Mouse (Mus musculus): ENCODE data around the gene Trip12.

Gene Trip12

DNA sequence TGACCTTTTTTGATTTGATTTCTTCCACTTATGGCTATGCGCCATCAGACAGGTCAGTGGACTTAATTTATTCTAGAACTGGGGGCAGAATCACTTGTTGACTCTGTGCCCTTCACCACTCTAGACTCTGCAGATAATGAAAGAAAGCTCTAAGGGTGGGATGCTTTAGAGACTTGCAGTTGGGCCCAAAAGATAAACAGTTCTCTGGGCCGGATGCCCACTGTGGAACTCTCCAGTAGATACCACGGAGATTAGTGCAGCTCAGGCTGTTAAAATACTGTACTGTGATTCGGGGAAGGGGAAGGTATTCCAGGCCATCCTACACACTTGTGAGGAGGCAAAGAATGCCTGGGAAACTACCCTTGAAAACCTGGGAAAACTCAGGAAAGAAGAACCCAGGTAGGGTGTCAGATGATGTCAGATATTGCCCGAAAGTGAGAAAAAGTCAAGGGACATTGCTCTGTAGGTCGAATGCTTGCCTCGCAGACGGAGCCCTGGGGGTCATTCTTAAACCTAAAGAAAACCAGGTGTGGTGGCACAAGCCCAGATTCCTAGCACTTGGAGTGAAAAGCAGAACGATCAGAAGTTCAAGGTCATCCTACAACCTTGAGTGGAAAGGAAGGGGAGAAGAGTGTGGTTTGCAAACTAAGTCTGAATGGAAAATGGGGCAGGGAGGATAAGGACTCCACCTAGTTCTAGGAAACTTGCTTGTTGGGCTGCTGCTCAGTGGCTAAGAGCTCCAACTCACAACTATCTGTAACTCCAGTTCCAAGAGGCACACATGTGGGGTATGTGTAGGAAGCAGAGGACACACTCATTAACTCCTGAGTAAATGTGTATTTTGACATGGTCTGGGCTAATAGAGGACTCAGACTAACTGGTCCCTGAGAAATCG, 20.3 kb upstream of the Trip12 start:
- DNase-seq (ENCODE audit: extremely low spot score) = no peak

DNA sequence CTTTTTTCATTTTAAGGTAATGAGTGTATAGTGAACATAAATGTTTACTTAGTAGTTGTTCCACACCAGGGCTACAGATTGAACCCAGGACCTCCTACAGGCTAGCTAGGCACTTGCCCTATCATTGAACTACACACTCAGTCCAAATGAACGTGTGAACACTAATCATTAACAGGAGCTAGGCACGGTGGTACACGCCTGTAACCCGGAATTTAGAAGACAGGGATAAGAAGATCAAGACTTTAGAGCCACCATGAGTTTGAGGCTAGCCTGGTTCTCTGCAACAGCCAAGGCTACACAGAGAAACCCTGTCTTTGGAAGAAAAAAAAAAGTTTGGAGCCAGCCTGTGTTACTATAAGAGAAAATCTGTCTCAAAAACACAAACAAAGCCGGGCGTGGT, 19.3 kb upstream of the Trip12 start:
- DNase-seq (ENCODE audit: extremely low spot score) = no peak

- DNase-seq (ENCODE audit: extremely low spot score) = no peak
These were observed 15.4 kb upstream of the Trip12 start for GRCm38 (mm10) chr1:84855756-84856155.

GRCm38 (mm10) chr1:84854966-84855365, 14.7 kb upstream of the Trip12 start:
- no peak for DNase-seq (ENCODE audit: extremely low spot score)

DNA sequence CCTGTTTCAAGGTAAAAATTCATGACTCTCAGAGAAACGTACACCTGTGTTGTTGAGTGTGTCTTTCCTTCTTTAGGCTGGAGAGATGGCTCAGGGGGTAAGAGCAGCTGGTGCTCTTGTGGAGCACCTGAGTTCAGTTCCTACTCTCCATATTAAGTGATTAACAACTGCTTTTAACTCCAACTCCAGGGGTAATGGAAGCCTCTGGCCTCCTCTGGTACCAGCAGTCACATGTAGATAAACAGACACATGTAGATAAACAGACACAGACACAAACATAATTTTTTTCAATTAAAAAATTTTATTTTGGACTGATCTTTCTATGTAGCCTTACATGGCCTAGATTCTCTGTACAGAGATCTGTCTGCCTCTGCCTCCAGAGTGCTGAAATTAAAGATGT, 13.4 kb upstream of the Trip12 start:
- DNase-seq (ENCODE audit: extremely low spot score) = no peak

- DNase-seq (ENCODE audit: extremely low spot score) = peak; percentile 53
These were observed 11.4 kb upstream of the Trip12 start for GRCm38 (mm10) chr1:84851512-84852235.

- DNase-seq (ENCODE audit: extremely low spot score) = no peak
These were observed 10.2 kb upstream of the Trip12 start for GRCm38 (mm10) chr1:84850471-84850870.

- no peak for DNase-seq (ENCODE audit: extremely low spot score)
These were observed 9.5 kb upstream of the Trip12 start for GRCm38 (mm10) chr1:84849804-84850203.

DNA sequence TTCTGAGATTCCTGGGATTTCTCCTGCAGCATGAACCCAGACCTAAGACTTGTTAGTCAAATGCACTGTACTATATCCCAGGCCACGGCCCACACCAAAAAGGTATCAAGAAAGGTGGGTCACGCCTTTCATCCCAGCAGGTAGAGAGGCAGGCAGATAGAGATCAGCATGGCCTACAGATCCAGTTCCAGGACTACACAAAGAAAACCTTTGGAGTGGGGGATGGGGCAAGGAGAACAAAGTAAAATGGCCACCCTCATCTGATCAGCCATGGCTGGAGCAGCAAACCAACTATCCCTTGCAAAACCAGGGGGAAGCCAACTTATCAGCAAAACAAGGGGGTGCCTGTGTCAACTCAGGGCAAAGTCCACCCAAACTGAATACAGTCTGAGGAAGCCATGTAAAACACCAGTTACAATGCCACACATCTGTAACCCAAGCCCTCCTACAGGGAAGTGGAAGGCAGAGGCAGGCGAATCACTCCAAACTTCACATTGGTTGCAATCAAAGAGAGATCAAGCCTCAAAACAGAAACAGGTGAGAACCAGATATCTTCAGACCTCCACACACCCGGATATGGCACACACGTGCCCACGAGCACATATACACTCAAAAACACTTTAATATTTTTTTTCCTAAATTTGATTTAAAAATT, 8.6 kb upstream of the Trip12 start:
- DNase-seq (ENCODE audit: extremely low spot score) = no peak

DNA sequence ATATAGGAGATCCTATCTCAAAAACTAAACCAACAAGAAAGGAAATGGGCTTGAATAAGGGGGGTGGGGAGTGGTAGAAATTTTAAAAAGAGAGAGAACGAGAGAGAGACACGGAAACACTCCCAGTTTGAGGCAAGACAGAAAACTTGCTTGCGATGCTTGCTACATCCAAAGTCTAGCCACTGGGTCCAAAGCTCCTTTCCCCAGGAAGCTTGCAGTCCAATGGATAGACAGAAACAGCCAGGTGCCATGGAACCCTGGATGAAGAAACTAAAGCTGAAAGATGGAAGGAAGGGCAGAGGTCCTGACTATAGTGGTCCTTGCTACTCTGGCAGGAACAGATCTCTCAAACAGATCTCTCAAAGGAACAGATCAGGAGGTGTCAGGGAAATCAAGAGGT, 8.0 kb upstream of the Trip12 start:
- DNase-seq (ENCODE audit: extremely low spot score) = no peak

DNA sequence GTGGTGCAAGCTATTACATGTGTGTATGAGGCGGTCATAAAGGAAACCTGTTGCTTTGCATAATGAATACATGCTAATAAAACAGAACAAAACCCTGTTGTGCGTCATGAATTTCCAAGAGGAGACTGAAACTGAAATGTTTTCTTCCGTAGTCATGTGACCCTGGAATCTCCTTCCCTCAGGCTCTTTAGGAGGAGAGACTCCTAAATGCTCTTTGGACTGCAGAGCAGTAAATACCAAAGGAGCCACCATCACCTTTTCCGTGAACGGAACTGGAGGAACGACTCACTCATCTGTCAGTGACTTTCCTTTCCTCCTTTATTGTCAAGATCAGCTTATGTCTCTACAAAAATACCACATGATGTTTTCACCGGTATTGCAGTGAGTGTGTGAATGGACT, 7.4 kb upstream of the Trip12 start:
- no peak for DNase-seq (ENCODE audit: extremely low spot score)

DNA sequence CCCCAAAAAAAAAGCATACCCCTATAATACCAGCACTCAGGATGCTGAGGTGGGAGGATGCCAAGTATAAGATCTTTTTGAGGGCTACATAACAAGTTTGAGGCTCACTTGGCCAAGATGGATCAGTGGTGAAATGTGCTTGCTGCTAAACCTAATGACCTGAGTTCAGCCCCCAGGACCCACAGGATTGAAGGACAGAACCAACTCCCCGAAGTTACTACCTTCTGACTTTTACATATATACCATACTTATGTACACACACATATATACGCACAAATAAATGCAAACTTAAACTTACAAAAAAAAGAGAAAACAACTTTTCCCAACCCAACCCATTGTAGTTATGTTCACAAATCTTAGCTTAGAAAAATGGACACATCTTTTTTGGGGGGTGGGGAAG, 3.0 kb upstream of the Trip12 start:
- no peak for DNase-seq (ENCODE audit: extremely low spot score)

DNA sequence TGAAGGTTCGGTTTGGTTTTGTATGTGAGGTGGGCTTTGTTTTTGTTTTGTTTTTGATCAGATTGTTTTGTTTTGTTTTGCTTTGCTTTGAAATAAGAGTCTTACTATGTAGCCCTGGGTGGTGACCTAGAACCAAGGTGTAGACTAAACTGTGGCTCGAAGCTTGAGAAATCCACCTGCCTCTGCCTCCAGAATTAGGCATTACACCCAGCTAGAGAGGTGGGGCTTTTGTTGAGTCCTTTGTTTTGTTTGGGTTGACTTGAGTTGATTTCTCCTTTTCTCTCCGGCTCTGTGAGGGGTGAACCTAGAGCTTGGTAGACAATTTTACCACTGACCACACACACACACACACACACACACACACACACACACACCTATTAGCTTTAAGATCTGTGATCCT, 745 bp upstream of the Trip12 start:
- no peak for DNase-seq (ENCODE audit: extremely low spot score)

DNA sequence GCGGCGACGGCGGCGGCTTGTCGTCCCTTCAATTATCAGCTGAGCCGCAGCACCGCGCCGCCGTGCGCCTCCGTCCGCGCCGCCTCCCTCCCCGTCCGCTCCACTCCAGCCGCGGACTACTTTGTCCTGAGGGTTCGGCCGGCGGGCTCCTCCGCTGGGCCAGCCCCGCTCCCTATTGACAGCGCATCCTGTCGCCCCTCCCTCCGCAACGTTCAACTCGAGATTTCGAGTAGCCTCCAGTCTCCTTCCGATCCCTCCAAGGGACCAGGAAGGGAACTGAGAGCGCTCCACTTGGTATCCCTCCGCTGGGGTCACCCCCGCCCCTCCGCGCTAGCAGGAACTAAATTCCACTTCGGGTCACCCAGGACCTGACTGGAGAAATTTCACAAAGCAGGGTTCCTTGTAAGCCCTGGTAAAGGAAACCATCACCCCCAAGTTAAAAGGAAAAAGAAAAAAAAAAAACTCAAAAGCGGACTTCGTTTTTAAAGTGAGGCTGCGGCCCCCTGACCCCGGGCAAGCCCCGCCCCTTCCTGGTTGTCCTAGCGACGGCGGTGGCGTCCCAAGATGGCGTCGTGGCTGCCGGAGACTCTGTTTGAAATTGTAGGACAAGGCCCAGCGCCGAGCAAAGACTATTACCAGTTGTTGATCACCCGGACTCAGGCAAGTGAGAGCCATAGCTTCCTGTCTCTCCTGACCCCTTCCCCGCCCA, 853 bp downstream of the Trip12 start, which contains the start of gene Fbxo36:
Gene Fbxo36 (plus strand): TSS at position 533 of the 709 bp plus-strand sequence.
- DNase-seq (ENCODE audit: extremely low spot score) = peak; percentile 93

DNA sequence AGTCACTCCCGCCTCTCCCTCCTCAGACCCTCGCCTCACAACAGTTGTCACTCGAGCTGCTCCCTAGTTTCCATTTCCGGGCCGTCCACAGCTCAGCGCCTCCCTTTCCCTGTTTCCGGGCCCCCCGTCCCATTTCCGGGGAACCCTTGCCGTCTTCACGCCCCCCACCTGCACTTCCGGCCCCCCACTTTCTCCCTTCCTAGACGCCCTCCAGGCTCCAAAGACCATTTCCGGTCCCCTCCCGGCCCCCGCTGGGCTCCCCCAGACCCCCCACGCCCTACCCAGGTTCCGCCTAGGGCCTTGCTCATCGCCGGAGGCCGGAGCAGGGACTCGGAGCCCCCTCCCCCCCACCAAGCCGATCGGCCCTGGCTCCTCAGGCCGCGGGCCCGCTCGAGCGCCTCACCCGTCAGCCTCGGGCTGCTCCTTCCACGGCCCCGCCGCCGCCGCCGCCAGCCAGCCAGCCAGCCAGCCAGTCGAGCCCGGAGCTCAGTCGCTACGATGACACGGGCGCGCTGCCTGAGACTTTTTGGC, 1.6 kb downstream of the Trip12 start:
- peak; percentile 76 for DNase-seq (ENCODE audit: extremely low spot score)

DNA sequence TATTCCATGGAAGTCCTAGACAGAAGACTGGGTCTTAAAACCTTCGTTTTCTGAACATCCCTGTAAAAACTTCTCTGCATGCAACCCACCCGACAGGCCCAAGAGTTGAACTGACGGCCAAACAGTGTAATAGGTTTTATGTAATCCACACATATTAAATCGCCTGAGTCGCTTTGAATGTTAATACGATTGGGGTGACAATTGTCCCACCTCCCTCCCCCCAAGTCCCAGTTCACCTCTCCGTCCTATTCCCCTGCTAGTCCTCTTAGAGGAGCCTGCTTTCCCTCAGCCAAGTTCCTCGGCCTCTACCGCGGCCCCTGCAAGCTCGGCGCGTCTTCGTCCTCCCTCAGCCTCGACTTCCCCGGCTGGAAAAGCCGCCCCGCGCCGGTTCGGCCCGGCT, 2.2 kb downstream of the Trip12 start:
- DNase-seq (ENCODE audit: extremely low spot score) = no peak

GRCm38 (mm10) chr1:84837523-84838145, 2.7 kb downstream of the Trip12 start:
- peak; percentile 8 for DNase-seq (ENCODE audit: extremely low spot score)

DNA sequence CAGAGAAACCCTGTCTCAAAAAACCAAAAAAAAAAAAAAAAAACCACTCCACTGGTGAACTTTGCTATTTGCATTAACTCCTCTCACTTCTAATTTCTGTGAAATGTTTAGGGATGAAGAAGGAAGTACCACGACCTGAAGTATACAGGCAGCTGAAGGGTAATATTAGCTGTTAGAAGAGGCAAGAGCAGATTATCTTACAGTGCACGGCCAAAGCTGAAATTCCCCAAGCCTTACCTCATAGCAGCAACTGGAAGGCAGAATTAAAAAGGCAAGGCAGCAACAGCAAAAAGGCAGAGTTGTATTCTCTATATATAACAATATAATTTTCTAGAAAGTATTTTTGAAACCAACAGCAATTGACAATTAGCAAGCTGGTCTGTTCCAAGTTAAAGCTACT, 15.2 kb downstream of the Trip12 start:
- no peak for DNase-seq (ENCODE audit: extremely low spot score)

- no peak for DNase-seq (ENCODE audit: extremely low spot score)
These were observed 22.7 kb downstream of the Trip12 start for GRCm38 (mm10) chr1:84817596-84817995.

DNA sequence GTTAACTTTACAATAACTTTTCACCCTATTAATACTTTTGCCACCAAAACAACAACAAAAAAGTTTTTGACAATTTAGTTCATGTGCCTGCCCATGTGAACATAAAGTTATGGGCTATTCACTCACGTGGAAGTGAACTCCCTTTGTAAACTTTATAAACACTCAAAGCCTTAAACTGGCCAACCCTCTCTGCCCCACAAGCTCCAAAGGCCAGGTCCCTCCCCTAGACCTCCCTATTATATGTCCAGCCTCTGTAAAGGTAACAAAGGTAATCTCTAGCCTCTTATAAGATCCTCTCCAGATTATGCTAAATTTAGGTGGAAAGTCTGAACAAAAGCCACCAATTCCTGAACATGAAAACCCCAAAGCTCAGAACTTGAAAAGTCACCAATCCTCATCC, 36.5 kb downstream of the Trip12 start:
- DNase-seq (ENCODE audit: extremely low spot score) = no peak

DNA sequence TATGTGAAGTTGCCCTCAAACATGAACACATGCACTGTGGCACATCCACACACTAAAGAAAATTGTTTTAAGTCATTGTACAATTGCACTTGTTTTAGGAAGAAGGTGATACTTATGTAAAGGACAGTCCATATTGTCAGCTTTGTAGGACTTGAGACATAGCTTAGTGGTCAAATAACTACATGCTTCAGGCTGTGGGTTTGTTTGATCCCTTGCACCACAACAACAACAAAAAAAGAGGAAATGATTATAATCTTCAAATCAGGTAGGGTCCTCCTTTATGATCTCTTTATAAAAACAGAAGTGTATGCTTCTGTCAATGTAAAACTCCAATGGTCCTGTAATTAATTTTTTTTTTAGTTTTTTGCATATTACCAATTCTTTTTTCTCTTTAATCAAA, 41.1 kb downstream of the Trip12 start:
- no peak for DNase-seq (ENCODE audit: extremely low spot score)

Measured in embryo, embryonic 9.5 days (tissue).